Mouse (Mus musculus): ENCODE results near the gene Gpd1.
A peak's percentile ranks its signal among the peaks of the same experiment; 100 is the strongest.

The Gpd1 gene

GRCm38 (mm10) chr15:99717386-99718334 is at the start of gene Gpd1:
TSS of gene Gpd1 (plus strand) at chr15:99717515.
- DNase-seq (ENCODE audit: inconsistent ontology term) = peak; percentile 50

- no peak for DNase-seq (ENCODE audit: inconsistent ontology term)
Observed at GRCm38 (mm10) chr15:99667544-99667943, 49.8 kb upstream of the Gpd1 start.

GRCm38 (mm10) chr15:99668881-99669280 is 48.4 kb upstream of the Gpd1 start:
- DNase-seq (ENCODE audit: inconsistent ontology term) = peak; percentile 69

- DNase-seq (ENCODE audit: inconsistent ontology term) = peak; percentile 31
Observed at GRCm38 (mm10) chr15:99669392-99669791, 47.9 kb upstream of the Gpd1 start.

GRCm38 (mm10) chr15:99670154-99670821 is 47.0 kb upstream of the Gpd1 start, which contains the start of gene Asic1:
TSS of gene Asic1 (plus strand) at chr15:99670368.
- peak; percentile 72 for DNase-seq (ENCODE audit: inconsistent ontology term)

- no peak for DNase-seq (ENCODE audit: inconsistent ontology term)
Observed at GRCm38 (mm10) chr15:99670964-99671670, 46.2 kb upstream of the Gpd1 start.

GRCm38 (mm10) chr15:99671783-99672182 is 45.5 kb upstream of the Gpd1 start:
- DNase-seq (ENCODE audit: inconsistent ontology term) = no peak

GRCm38 (mm10) chr15:99674866-99675265 is 42.4 kb upstream of the Gpd1 start:
- no peak for DNase-seq (ENCODE audit: inconsistent ontology term)

- no peak for DNase-seq (ENCODE audit: inconsistent ontology term)
Observed at GRCm38 (mm10) chr15:99677089-99677488, 40.2 kb upstream of the Gpd1 start.

- DNase-seq (ENCODE audit: inconsistent ontology term) = no peak
Observed at GRCm38 (mm10) chr15:99678063-99678800, 39.1 kb upstream of the Gpd1 start.

- DNase-seq (ENCODE audit: inconsistent ontology term) = no peak
Observed at GRCm38 (mm10) chr15:99679008-99679407, 38.3 kb upstream of the Gpd1 start.

- DNase-seq (ENCODE audit: inconsistent ontology term) = no peak
Observed at GRCm38 (mm10) chr15:99682880-99683279, 34.4 kb upstream of the Gpd1 start.

- no peak for DNase-seq (ENCODE audit: inconsistent ontology term)
Observed at GRCm38 (mm10) chr15:99684156-99684555, 33.2 kb upstream of the Gpd1 start.

- DNase-seq (ENCODE audit: inconsistent ontology term) = peak; percentile 54
Observed at GRCm38 (mm10) chr15:99688712-99689111, 28.6 kb upstream of the Gpd1 start.

GRCm38 (mm10) chr15:99690924-99691323 is 26.4 kb upstream of the Gpd1 start:
- DNase-seq (ENCODE audit: inconsistent ontology term) = no peak

- no peak for DNase-seq (ENCODE audit: inconsistent ontology term)
Observed at GRCm38 (mm10) chr15:99691976-99692375, 25.3 kb upstream of the Gpd1 start.

GRCm38 (mm10) chr15:99697309-99697708 is 20.0 kb upstream of the Gpd1 start:
- DNase-seq (ENCODE audit: inconsistent ontology term) = no peak

- no peak for DNase-seq (ENCODE audit: inconsistent ontology term)
Observed at GRCm38 (mm10) chr15:99698533-99699085, 18.7 kb upstream of the Gpd1 start.

GRCm38 (mm10) chr15:99699715-99700114 is 17.6 kb upstream of the Gpd1 start:
- DNase-seq (ENCODE audit: inconsistent ontology term) = no peak

GRCm38 (mm10) chr15:99700219-99701106 is 16.9 kb upstream of the Gpd1 start:
- DNase-seq (ENCODE audit: inconsistent ontology term) = no peak
